Mouse (Mus musculus) limb, embryonic 12.5 days (tissue): ENCODE results near the gene P4ha1. TPM values are rescaled to one million over a fixed set of nuclear protein-coding genes. Genes with fewer than 3 reads are reported as not detected.

Experiments used
- ATAC-seq: fragments of 200-750 bp; cut with Nextera tagmentation; 2 replicates; pipeline ENCODE4 v1.8.0; 2017; ENCODE audit warnings: low read depth, moderate TSS enrichment; ENCODE audit not compliant: insufficient number of reproducible peaks, insufficient read depth, low FRiP score, low TSS enrichment
- H3K27ac ChIP-seq: fragments of 300-500 bp; sonication (generic); 2 replicates; pipeline ENCODE4 v1.5.1; 2016; ENCODE audit warnings: mild to moderate bottlenecking, moderate library complexity
- H3K27me3 ChIP-seq: fragments of 300-500 bp; sonication (generic); 2 replicates; pipeline ENCODE4 v1.6.1; 2016; ENCODE audit warnings: mild to moderate bottlenecking, moderate library complexity
- H3K36me3 ChIP-seq: fragments of 300-500 bp; sonication (generic); 2 replicates; pipeline ENCODE4 v1.6.1; 2016; ENCODE audit warnings: mild to moderate bottlenecking, moderate library complexity
- H3K4me1 ChIP-seq: fragments of 300-500 bp; sonication (generic); replicated peaks from 2 replicates; pipeline ENCODE4 v1.6.1; 2016
- H3K4me2 ChIP-seq: fragments of 300-500 bp; sonication (generic); 2 replicates; pipeline ENCODE4 v1.6.1; 2016; ENCODE audit warnings: mild to moderate bottlenecking, moderate library complexity
- H3K4me3 ChIP-seq: fragments of 300-500 bp; sonication (generic); replicated peaks from 2 replicates; pipeline ENCODE4 v1.5.1; 2016; ENCODE audit warnings: mild to moderate bottlenecking
- H3K9ac ChIP-seq: fragments of 300-500 bp; sonication (generic); replicated peaks from 2 replicates; pipeline ENCODE4 v1.6.1; 2016; ENCODE audit warnings: mild to moderate bottlenecking, moderate library complexity
- H3K9me3 ChIP-seq: fragments of 300-500 bp; sonication (generic); 2 replicates; pipeline ENCODE4 v1.6.1; 2016; ENCODE audit warnings: mild to moderate bottlenecking, moderate library complexity
- WGBS: fragments of 180-500 bp; shearing (Covaris S2); methylation state at CpG from one replicate; pipeline ENCODE4 v1.1.7; 2016; 5-methylcytosine and 5-hydroxymethylcytosine counted together
- polyA plus RNA-seq: library from polyadenylated mRNA; unstranded; fragments of >200 nt; fragmentation: Nextera tagmentation; extraction: Ambion mirVana; gene quantifications from 2 replicates; pipeline ENCODE4 v1.2.1, GENCODE M21; 2016

P4ha1 gene
- polyA plus RNA-seq, result 65.0 and 73.1 TPM in 2 replicates

GRCm38 (mm10) chr10:59323100-59323487 is at the start of gene P4ha1:
TSS of gene P4ha1 (plus strand) at chr10:59323296.
- ATAC-seq, result peak; percentile 98
- Histone ChIP-seq H3K4me3 (peak within 1 kb of the TSS; percentile 85), H3K36me3 (no peaks in the 10 kb centered on the region), H3K4me1 (peaks cover 34% of the 10 kb centered on the region), H3K9me3 (no peaks in the 10 kb centered on the region), H3K27me3 (no peaks in the 10 kb centered on the region), H3K27ac (peak within 1 kb of the TSS; percentile 98), H3K9ac (peak within 1 kb of the TSS; percentile 97), H3K4me2 (peak within 1 kb of the TSS; percentile 77)
- WGBS, result under 1% methylated on average over 39 of the region's 39 CpGs

- whole genome bisulfite sequencing, result 89% methylated on average over 5 of the region's 5 CpGs
Observed at GRCm38 (mm10) chr10:59275745-59276144, 47.4 kb upstream of the P4ha1 start.

DNA sequence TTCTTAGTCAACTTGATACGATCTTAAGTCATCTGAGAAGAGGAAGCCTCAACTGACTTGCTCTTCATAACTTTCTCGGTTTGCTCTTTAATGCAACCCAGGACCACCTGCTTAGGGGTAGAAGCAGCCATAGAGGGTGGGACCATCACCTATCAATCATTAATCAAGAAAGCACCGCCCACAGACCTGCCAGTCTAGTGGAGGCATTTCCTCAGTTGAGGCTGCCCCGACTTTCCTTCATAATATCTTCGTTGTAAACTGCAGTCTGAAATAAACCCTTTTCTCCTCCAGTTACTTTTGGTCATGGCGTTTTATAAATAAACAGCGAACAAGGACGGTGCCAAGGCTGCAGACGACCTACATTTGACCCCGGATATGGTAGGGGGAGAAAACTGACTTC is 46.0 kb upstream of the P4ha1 start:
- H3K4me1 ChIP-seq, result peaks cover 10% of the 10 kb centered on the region
- ATAC-seq, result no peak
- H3K36me3 ChIP-seq, result no peaks in the 10 kb centered on the region
- H3K4me3 ChIP-seq, result no peak overlapping the region
- no peaks in the 10 kb centered on the region for H3K9me3 ChIP-seq
- no peaks in the 10 kb centered on the region for H3K27me3 ChIP-seq
- H3K27ac ChIP-seq, result no peak overlapping the region
- no peak overlapping the region for H3K4me2 ChIP-seq
- 51% methylated on average over 10 of the region's 10 CpGs for WGBS
- no peak overlapping the region for H3K9ac ChIP-seq

More at GRCm38 (mm10) chr10:59275745-59276144, 47.4 kb upstream of the P4ha1 start:
- Histone ChIP-seq H3K9me3 (no peaks in the 10 kb centered on the region), H3K27ac (no peak overlapping the region), H3K9ac (no peak overlapping the region), H3K4me3 (no peak overlapping the region), H3K4me1 (peaks cover 10% of the 10 kb centered on the region), H3K4me2 (no peak overlapping the region), H3K36me3 (no peaks in the 10 kb centered on the region), H3K27me3 (no peaks in the 10 kb centered on the region)
- no peak for ATAC-seq

- no peak for ATAC-seq
- H3K36me3 ChIP-seq, result no peaks in the 10 kb centered on the region
- no peak overlapping the region for H3K9ac ChIP-seq
- no peak overlapping the region for H3K27ac ChIP-seq
- no peaks in the 10 kb centered on the region for H3K27me3 ChIP-seq
- H3K9me3 ChIP-seq, result no peaks in the 10 kb centered on the region
- WGBS, result 50% methylated on average over 4 of the region's 5 CpGs
- H3K4me1 ChIP-seq, result peaks cover 10% of the 10 kb centered on the region
- H3K4me2 ChIP-seq, result no peak overlapping the region
- no peak overlapping the region for H3K4me3 ChIP-seq
Observed at GRCm38 (mm10) chr10:59277729-59278475, 45.2 kb upstream of the P4ha1 start.

DNA sequence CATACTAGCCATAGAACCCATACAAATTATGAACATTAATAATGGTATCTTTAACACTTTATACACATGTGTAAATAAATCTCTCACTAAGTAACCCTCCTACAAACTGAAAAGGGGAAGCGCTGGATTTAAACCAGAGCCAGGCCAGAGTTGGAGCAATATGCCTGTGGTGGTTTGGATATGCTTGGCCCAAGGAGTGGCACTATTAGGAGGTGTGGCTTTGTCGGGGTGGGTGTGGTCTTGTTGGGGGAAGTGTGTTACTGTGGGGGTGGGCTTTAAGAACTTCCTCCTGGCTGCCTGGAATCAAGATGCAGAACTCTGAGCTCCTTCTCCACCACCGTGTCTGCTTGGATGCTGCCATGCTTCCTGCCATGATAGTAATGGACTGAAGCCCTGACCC is 39.9 kb upstream of the P4ha1 start:
- H3K4me1 ChIP-seq, result no peaks in the 10 kb centered on the region
- H3K27me3 ChIP-seq, result no peaks in the 10 kb centered on the region
- no peak overlapping the region for H3K4me3 ChIP-seq
- no peaks in the 10 kb centered on the region for H3K9me3 ChIP-seq
- ATAC-seq, result no peak
- WGBS, result 85% methylated on average over 3 of the region's 3 CpGs
- H3K4me2 ChIP-seq, result no peak overlapping the region
- H3K27ac ChIP-seq, result no peak overlapping the region
- H3K9ac ChIP-seq, result no peak overlapping the region
- no peaks in the 10 kb centered on the region for H3K36me3 ChIP-seq

GRCm38 (mm10) chr10:59283749-59284148 is 39.3 kb upstream of the P4ha1 start:
- Histone ChIP-seq H3K36me3 (no peaks in the 10 kb centered on the region), H3K27me3 (no peaks in the 10 kb centered on the region), H3K4me3 (no peak overlapping the region), H3K27ac (no peak overlapping the region), H3K9ac (no peak overlapping the region), H3K9me3 (no peaks in the 10 kb centered on the region), H3K4me1 (no peaks in the 10 kb centered on the region), H3K4me2 (no peak overlapping the region)
- ATAC-seq, result no peak
- WGBS, result 61% methylated on average over 1 of the region's 1 CpGs

DNA sequence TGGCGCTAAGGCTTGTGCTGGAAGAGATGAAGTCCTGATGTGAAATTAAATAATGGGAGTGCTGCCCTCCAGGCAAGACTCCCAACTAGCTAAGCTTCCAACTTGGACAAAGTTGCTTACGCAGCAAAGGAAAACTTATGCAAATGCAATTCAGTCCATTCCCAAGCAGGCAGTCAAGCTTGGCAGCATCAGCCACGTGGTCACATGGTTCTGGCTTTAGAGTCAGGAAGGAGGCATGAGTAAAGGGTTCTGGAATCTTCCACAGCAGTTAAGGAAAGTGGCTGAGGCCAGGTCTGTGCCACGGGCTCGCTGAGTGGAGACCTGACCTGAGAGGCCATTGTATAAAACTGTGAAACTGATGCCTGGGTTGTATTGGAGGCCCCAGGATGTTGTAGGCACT is 37.6 kb upstream of the P4ha1 start:
- WGBS, result 80% methylated on average over 5 of the region's 5 CpGs
- no peaks in the 10 kb centered on the region for H3K4me1 ChIP-seq
- H3K4me3 ChIP-seq, result no peak overlapping the region
- H3K9ac ChIP-seq, result no peak overlapping the region
- no peak overlapping the region for H3K27ac ChIP-seq
- ATAC-seq, result no peak
- H3K9me3 ChIP-seq, result no peaks in the 10 kb centered on the region
- no peaks in the 10 kb centered on the region for H3K27me3 ChIP-seq
- H3K36me3 ChIP-seq, result no peaks in the 10 kb centered on the region
- no peak overlapping the region for H3K4me2 ChIP-seq

DNA sequence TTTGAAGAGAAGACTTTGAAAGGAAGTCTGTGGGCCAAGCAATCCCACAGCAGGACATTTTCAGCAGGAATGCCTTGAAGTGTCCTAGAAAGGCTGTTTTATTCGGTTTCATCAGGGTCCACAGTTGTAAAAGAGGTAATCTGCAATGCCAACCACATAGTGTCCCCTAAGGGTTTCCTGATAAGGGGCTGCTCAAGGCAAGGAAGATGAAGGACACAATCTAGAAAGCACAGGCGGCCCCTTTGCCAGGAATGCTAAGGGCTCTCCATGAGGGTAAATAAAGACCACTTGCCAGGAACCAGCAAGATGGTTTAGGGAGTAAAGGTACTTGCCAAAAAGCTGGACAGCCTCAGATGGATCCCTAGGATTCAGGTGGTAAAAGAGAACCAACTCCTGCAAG is 35.8 kb upstream of the P4ha1 start:
- H3K36me3 ChIP-seq, result no peaks in the 10 kb centered on the region
- H3K9ac ChIP-seq, result no peak overlapping the region
- no peaks in the 10 kb centered on the region for H3K9me3 ChIP-seq
- no peak overlapping the region for H3K27ac ChIP-seq
- H3K4me2 ChIP-seq, result no peak overlapping the region
- 46% methylated on average over 2 of the region's 2 CpGs for WGBS
- no peaks in the 10 kb centered on the region for H3K4me1 ChIP-seq
- H3K27me3 ChIP-seq, result no peaks in the 10 kb centered on the region
- ATAC-seq, result no peak
- H3K4me3 ChIP-seq, result no peak overlapping the region

DNA sequence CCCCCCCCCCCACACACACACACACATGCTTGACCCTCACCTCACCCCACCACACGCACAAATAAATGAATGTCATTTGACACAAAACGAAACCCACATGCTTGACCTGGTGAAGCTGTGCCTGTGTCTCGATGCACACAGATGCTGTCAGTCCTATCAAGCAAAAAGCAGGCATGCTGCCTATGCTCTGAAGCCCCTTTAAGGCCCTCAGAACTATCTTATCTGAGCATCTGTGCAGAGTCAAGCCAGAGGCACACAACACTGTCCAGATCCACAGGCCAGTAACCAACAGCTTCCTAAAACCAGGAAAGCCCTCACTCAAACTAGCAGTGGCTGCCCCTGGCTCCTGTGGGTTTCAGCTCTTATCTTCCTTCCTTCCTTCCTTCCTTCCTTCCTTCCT is 35.4 kb upstream of the P4ha1 start:
- H3K27me3 ChIP-seq, result no peaks in the 10 kb centered on the region
- no peak overlapping the region for H3K9ac ChIP-seq
- no peaks in the 10 kb centered on the region for H3K4me1 ChIP-seq
- no peak overlapping the region for H3K27ac ChIP-seq
- no peaks in the 10 kb centered on the region for H3K9me3 ChIP-seq
- no peak for ATAC-seq
- H3K4me2 ChIP-seq, result no peak overlapping the region
- H3K4me3 ChIP-seq, result no peak overlapping the region
- WGBS, result 21% methylated on average over 3 of the region's 3 CpGs
- H3K36me3 ChIP-seq, result no peaks in the 10 kb centered on the region

- 56% methylated on average over 8 of the region's 8 CpGs for WGBS
- H3K4me1 ChIP-seq, result no peaks in the 10 kb centered on the region
- no peaks in the 10 kb centered on the region for H3K27me3 ChIP-seq
- no peak overlapping the region for H3K9ac ChIP-seq
- H3K4me3 ChIP-seq, result no peak overlapping the region
- H3K9me3 ChIP-seq, result no peaks in the 10 kb centered on the region
- no peaks in the 10 kb centered on the region for H3K36me3 ChIP-seq
- no peak for ATAC-seq
- H3K4me2 ChIP-seq, result no peak overlapping the region
- H3K27ac ChIP-seq, result no peak overlapping the region
Observed at GRCm38 (mm10) chr10:59289062-59289461, 34.0 kb upstream of the P4ha1 start.

DNA sequence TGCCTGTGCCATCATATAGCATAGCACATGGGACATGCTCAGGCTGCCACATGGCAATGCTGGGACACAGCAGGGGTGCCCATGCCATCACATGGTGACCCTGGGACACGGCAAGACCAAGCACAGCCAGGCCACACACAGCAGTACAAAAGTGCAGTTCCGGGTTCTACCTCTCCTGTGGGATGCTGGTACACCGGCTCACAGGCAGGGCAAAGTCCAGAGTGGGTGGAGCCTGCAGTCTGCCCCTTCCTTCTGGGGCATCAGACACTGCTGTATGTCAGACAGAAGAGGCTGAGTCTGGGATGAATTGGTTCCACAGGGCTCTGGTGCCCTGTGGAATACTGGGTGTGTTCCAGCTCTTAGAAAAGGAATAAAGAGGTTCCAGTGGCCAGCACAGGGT is 31.6 kb upstream of the P4ha1 start:
- 62% methylated on average over 3 of the region's 3 CpGs for WGBS
- no peak for ATAC-seq
- no peak overlapping the region for H3K4me2 ChIP-seq
- H3K36me3 ChIP-seq, result no peaks in the 10 kb centered on the region
- no peak overlapping the region for H3K9ac ChIP-seq
- no peaks in the 10 kb centered on the region for H3K9me3 ChIP-seq
- no peak overlapping the region for H3K27ac ChIP-seq
- H3K4me1 ChIP-seq, result no peaks in the 10 kb centered on the region
- H3K4me3 ChIP-seq, result no peak overlapping the region
- H3K27me3 ChIP-seq, result no peaks in the 10 kb centered on the region

DNA sequence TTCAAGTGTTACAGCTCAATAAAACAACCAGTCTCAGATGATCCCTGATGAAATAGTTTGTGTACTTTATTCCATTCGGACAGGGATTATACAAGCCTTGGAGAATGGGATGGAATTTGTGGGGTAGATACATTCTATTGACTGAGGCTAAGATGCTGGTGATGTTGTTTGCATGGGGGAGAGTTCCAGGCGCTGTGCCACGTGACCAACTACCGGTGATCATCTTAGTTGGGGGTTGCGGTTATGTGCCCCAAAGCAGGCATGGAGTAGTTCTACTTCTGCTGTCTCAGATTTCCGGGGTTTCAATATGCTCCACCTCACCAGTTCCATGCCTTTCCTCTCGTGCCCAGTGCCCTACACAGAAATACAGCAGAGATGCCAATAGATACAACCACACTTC is 31.0 kb upstream of the P4ha1 start:
- Histone ChIP-seq H3K9me3 (no peaks in the 10 kb centered on the region), H3K36me3 (no peaks in the 10 kb centered on the region), H3K27me3 (no peaks in the 10 kb centered on the region), H3K9ac (no peak overlapping the region), H3K4me2 (no peak overlapping the region), H3K4me1 (no peaks in the 10 kb centered on the region), H3K4me3 (no peak overlapping the region), H3K27ac (no peak overlapping the region)
- ATAC-seq, result no peak
- 88% methylated on average over 7 of the region's 7 CpGs for WGBS
